Mouse (Mus musculus): ENCODE results near the gene Ttc23. TPM values are rescaled to one million over a fixed set of nuclear protein-coding genes. Genes with fewer than 3 reads are reported as not detected.

Gene Ttc23
- polyA plus RNA-seq, 1 experiment = 2.2 TPM

DNA sequence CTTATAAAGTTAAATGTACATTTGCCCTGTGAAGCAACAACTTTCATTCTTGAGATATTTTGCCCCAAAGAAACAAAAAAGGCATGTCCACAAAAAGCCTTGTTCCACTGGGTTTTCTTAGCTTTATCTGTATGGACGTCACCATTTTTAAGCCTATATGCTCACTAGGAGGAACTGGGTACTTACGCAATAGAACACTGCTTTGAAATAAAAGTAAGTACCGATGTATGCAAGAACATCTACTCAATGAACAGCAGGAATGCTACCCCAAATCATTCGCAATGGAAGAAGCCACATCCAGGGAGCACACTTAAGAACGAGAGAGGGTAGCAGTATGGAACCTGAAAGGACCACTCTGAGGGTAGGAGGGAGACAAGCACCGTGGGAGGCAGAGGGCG, 32.7 kb upstream of the Ttc23 start:
- no peak for TF ChIP-seq POLR2A (IDR thresholded peaks at IDR 0.05; ENCODE audit: low read depth, low read length)
- no peak for TF ChIP-seq CTCF (IDR thresholded peaks at IDR 0.05; ENCODE audit: extremely low read depth, insufficient read length, insufficient replicate concordance, low read depth, low read length)
- 85% methylated on average over 7 of the region's 7 CpGs for WGBS
- H3K27ac ChIP-seq (ENCODE audit: insufficient read depth, low read depth, low read length) = no peak overlapping the region

DNA sequence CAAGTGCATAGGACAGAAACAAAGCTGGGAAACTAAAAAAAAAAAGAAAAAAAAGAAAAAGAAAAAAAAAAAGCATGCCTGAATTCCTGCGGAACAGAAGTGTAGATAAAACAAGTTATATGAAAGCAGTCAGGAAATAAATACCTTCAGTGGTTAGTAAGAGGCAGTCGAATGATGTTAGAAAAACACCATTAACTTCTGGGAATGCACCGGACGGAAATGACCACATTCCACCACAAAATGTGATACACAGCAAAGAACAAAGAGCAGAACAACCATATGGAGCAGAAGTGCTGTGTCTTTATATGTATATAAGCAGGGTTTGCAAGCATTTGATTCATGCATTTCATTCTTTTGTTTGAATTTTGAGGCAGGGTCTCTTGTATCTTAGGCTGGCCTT, 30.3 kb upstream of the Ttc23 start:
- no peaks in the 10 kb centered on the region for H3K4me1 ChIP-seq (ENCODE audit: control insufficient read depth, insufficient read depth, insufficient read length, low read length)
- TF ChIP-seq POLR2A (IDR thresholded peaks at IDR 0.05; ENCODE audit: low read depth, low read length) (no peak), CTCF (IDR thresholded peaks at IDR 0.05; ENCODE audit: extremely low read depth, insufficient read length, insufficient replicate concordance, low read depth, low read length) (no peak)
- 79% methylated on average over 4 of the region's 4 CpGs for WGBS
- H3K4me3 ChIP-seq (ENCODE audit: low read depth, low read length) = no peak overlapping the region
- no peak overlapping the region for H3K27ac ChIP-seq (ENCODE audit: insufficient read depth, low read depth, low read length)
- peaks cover 2% of the 10 kb centered on the region for H3K36me3 ChIP-seq (ENCODE audit: control insufficient read depth, insufficient read depth, low read length)
- no peaks in the 10 kb centered on the region for H3K27me3 ChIP-seq (ENCODE audit: control insufficient read depth, insufficient read depth, low read length)

More for the DNA sequence above, 32.7 kb upstream of the Ttc23 start:
- Histone ChIP-seq H3K27me3 (ENCODE audit: control insufficient read depth, insufficient read depth, low read length) (no peaks in the 10 kb centered on the region), H3K36me3 (ENCODE audit: control insufficient read depth, insufficient read depth, low read length) (peaks cover 2% of the 10 kb centered on the region), H3K4me1 (ENCODE audit: control insufficient read depth, insufficient read depth, insufficient read length, low read length) (no peaks in the 10 kb centered on the region), H3K4me3 (ENCODE audit: low read depth, low read length) (no peak overlapping the region)

DNA sequence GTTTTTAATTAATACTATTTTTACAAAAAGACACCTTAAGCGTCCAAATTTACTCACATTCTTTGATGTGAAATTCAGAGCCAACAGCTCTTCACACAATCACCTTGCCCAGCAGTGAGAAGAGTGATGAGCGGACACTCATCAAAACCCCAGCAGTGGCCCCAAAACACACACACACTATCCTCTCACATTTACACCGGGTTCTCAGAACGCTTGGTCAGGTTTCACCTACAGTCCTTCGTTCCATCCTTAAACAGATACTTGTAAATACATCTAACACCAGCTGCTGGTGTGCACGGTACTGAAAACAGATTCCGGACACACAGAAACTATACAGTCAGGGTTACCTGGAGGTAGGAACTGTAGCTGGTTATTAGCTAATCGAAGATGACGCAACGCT, 29.6 kb upstream of the Ttc23 start:
- TF ChIP-seq POLR2A (IDR thresholded peaks at IDR 0.05; ENCODE audit: low read depth, low read length) (no peak), CTCF (IDR thresholded peaks at IDR 0.05; ENCODE audit: extremely low read depth, insufficient read length, insufficient replicate concordance, low read depth, low read length) (no peak)
- Histone ChIP-seq H3K4me3 (ENCODE audit: low read depth, low read length) (no peak overlapping the region), H3K27ac (ENCODE audit: insufficient read depth, low read depth, low read length) (no peak overlapping the region), H3K27me3 (ENCODE audit: control insufficient read depth, insufficient read depth, low read length) (no peaks in the 10 kb centered on the region), H3K36me3 (ENCODE audit: control insufficient read depth, insufficient read depth, low read length) (peaks cover 2% of the 10 kb centered on the region), H3K4me1 (ENCODE audit: control insufficient read depth, insufficient read depth, insufficient read length, low read length) (no peaks in the 10 kb centered on the region)
- WGBS = 94% methylated on average over 10 of the region's 10 CpGs

DNA sequence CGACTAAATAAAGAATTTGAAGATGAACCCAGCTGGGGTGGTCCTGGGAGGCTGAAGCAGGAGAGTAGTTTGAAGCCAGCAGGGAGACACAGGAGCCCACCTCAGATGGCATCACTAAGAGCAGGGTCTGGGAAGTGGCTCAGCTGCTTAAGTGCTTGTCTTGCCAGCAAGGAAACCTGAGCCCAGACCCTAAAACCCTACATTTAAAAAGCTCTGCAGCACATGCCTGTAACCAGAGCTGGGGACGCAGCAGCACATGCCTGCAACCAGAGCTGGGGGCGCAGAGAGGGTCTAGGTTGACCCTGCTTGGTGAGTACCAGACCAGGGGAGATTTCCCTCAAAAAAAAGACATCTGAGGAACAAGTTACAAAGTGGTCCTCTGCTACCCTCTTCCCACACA, 28.9 kb upstream of the Ttc23 start:
- Histone ChIP-seq H3K36me3 (ENCODE audit: control insufficient read depth, insufficient read depth, low read length) (peaks cover 2% of the 10 kb centered on the region), H3K4me3 (ENCODE audit: low read depth, low read length) (no peak overlapping the region), H3K27me3 (ENCODE audit: control insufficient read depth, insufficient read depth, low read length) (no peaks in the 10 kb centered on the region), H3K4me1 (ENCODE audit: control insufficient read depth, insufficient read depth, insufficient read length, low read length) (no peaks in the 10 kb centered on the region), H3K27ac (ENCODE audit: insufficient read depth, low read depth, low read length) (no peak overlapping the region)
- 92% methylated on average over 3 of the region's 3 CpGs for WGBS
- TF ChIP-seq CTCF (IDR thresholded peaks at IDR 0.05; ENCODE audit: extremely low read depth, insufficient read length, insufficient replicate concordance, low read depth, low read length) (no peak), POLR2A (IDR thresholded peaks at IDR 0.05; ENCODE audit: low read depth, low read length) (no peak)

DNA sequence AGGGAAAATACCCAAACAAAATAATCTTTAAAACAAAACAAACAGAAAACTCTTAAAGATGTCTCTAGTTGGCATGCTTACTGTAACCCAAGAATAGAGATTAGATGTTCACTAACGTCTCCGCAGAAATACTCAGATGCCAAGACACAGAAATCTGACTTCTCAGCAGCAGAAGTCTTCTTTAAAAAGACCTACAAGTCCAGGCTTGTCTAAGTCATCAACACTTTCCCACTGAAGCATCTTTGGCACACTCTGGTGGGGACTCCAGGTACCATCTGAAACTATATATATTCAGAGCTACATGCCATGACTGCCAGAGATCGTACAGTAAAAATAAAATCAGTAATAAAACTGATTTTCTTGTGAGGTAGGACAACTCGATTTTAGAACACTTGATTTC, 27.4 kb upstream of the Ttc23 start:
- H3K27me3 ChIP-seq (ENCODE audit: control insufficient read depth, insufficient read depth, low read length) = no peaks in the 10 kb centered on the region
- peaks cover 2% of the 10 kb centered on the region for H3K36me3 ChIP-seq (ENCODE audit: control insufficient read depth, insufficient read depth, low read length)
- 79% methylated on average over 4 of the region's 4 CpGs for WGBS
- TF ChIP-seq CTCF (IDR thresholded peaks at IDR 0.05; ENCODE audit: extremely low read depth, insufficient read length, insufficient replicate concordance, low read depth, low read length) (no peak), POLR2A (IDR thresholded peaks at IDR 0.05; ENCODE audit: low read depth, low read length) (no peak)
- H3K27ac ChIP-seq (ENCODE audit: insufficient read depth, low read depth, low read length) = no peak overlapping the region
- no peaks in the 10 kb centered on the region for H3K4me1 ChIP-seq (ENCODE audit: control insufficient read depth, insufficient read depth, insufficient read length, low read length)
- H3K4me3 ChIP-seq (ENCODE audit: low read depth, low read length) = no peak overlapping the region

DNA sequence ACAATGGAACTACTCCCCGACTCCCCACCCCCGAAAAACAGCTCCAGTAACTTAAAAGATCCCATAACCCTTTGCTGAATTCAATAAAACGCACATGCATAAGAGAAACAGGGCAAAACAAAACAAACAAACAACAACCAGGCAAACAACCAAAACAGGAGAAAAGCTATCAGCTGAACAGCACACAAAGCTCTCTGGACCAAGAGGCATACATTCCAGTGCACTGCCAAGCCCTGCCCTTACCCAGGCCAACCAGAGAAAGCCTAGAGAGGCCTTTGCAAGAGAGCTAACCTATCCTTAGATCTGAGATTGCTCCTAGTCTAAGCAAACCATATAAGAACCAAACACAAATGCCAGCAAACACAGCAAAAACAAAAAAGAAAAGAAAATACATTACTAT, 25.1 kb upstream of the Ttc23 start:
- Histone ChIP-seq H3K27me3 (ENCODE audit: control insufficient read depth, insufficient read depth, low read length) (no peaks in the 10 kb centered on the region), H3K4me1 (ENCODE audit: control insufficient read depth, insufficient read depth, insufficient read length, low read length) (no peaks in the 10 kb centered on the region), H3K36me3 (ENCODE audit: control insufficient read depth, insufficient read depth, low read length) (peaks cover 2% of the 10 kb centered on the region), H3K4me3 (ENCODE audit: low read depth, low read length) (no peak overlapping the region), H3K27ac (ENCODE audit: insufficient read depth, low read depth, low read length) (no peak overlapping the region)
- 78% methylated on average over 3 of the region's 3 CpGs for WGBS
- TF ChIP-seq POLR2A (IDR thresholded peaks at IDR 0.05; ENCODE audit: low read depth, low read length) (no peak), CTCF (IDR thresholded peaks at IDR 0.05; ENCODE audit: extremely low read depth, insufficient read length, insufficient replicate concordance, low read depth, low read length) (no peak)

DNA sequence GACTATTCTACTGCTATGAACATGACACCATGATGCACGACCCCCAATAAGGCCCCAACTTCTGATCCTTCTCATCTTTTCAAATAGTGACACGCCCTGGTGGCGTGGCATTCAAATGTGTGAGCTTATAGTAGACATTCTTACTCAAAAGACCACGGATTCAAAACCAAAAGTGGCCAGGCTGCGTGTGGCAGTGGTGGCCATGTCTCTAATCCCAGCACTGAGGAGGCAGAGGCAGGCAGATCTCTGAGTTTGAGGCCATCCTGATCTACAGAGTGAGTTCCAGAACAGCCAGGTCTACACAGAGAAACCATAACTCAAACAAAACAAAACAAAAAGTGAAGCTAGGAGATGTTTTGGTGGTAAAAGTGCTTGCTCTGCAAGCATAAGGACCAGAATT, 20.5 kb upstream of the Ttc23 start:
- WGBS = 89% methylated on average over 5 of the region's 5 CpGs
- no peaks in the 10 kb centered on the region for H3K36me3 ChIP-seq (ENCODE audit: control insufficient read depth, insufficient read depth, low read length)
- no peaks in the 10 kb centered on the region for H3K4me1 ChIP-seq (ENCODE audit: control insufficient read depth, insufficient read depth, insufficient read length, low read length)
- TF ChIP-seq CTCF (IDR thresholded peaks at IDR 0.05; ENCODE audit: extremely low read depth, insufficient read length, insufficient replicate concordance, low read depth, low read length) = no peak
- no peak for TF ChIP-seq POLR2A (IDR thresholded peaks at IDR 0.05; ENCODE audit: low read depth, low read length)
- H3K27me3 ChIP-seq (ENCODE audit: control insufficient read depth, insufficient read depth, low read length) = no peaks in the 10 kb centered on the region
- no peak overlapping the region for H3K4me3 ChIP-seq (ENCODE audit: low read depth, low read length)
- no peak overlapping the region for H3K27ac ChIP-seq (ENCODE audit: insufficient read depth, low read depth, low read length)

DNA sequence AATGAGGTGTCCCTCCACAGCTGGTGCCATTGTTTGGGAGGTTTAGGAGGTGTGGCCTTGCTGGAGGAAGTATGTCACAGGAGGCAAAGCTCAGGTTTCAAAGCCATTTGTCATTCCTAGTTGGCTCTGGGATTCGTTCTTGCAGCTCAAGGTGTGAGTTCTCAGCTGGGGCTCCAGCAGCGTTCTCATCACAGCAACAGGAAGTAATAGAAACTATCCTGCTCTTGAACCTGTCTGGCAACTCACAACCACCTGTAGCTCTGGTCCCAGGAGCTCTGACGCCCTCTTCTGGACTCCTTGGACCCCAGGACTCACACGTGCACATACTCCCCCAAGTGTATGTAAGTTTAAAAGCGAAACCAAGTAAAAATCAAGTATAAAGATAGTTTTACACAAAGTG, 17.5 kb upstream of the Ttc23 start:
- H3K4me3 ChIP-seq (ENCODE audit: low read depth, low read length) = no peak overlapping the region
- no peaks in the 10 kb centered on the region for H3K27me3 ChIP-seq (ENCODE audit: control insufficient read depth, insufficient read depth, low read length)
- no peaks in the 10 kb centered on the region for H3K36me3 ChIP-seq (ENCODE audit: control insufficient read depth, insufficient read depth, low read length)
- TF ChIP-seq POLR2A (IDR thresholded peaks at IDR 0.05; ENCODE audit: low read depth, low read length) = no peak
- TF ChIP-seq CTCF (IDR thresholded peaks at IDR 0.05; ENCODE audit: extremely low read depth, insufficient read length, insufficient replicate concordance, low read depth, low read length) = no peak
- H3K4me1 ChIP-seq (ENCODE audit: control insufficient read depth, insufficient read depth, insufficient read length, low read length) = no peaks in the 10 kb centered on the region
- WGBS = 70% methylated on average over 5 of the region's 5 CpGs
- H3K27ac ChIP-seq (ENCODE audit: insufficient read depth, low read depth, low read length) = no peak overlapping the region
